Mouse (Mus musculus): ENCODE measurements around the gene Cnih1. TPM values are rescaled to one million over a fixed set of nuclear protein-coding genes. Genes with fewer than 3 reads are reported as not detected.
"Not testable (repeated sequence)": the region's sequence is repeated elsewhere in the genome, so short reads cannot be mapped to it uniquely, and the experiment has no call there.

Gene Cnih1
- polyA plus RNA-seq, 2 experiments, result 104 to 202 TPM

DNA sequence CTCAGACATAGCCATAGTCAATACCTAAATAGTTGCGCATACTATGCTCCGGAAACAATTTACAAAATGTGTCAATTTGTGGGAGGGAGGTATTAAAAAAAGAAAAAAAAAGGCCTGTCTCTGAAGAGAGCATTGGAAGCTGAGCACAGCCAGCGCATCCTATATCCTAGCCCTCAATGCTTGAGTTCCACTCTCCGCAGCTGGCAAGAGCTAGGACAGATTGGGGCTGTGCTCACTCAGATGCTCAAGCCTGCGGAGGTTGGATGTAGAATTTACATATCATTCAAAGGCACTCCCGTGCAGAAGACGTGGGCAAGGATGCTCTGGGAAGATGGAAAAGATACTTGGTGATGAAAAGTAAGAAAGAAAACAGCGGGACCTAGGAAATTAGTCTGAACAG, 42.8 kb downstream of the Cnih1 start:
- Histone ChIP-seq H3K36me3 (ENCODE audit: control insufficient read depth, insufficient read depth, low read length) (no peaks in the 10 kb centered on the region), H3K27me3 (ENCODE audit: control insufficient read depth, insufficient read depth, low read length) (no peaks in the 10 kb centered on the region), H3K4me3 (replicated peaks; ENCODE audit: low read length) (no peak overlapping the region), H3K27ac (replicated peaks; ENCODE audit: low read depth, low read length) (no peak overlapping the region), H3K9ac (ENCODE audit: low read depth, low read length, severe bottlenecking) (no peak overlapping the region), H3K4me2 (replicated peaks; ENCODE audit: low read depth, low read length, severe bottlenecking) (no peak overlapping the region), H3K9me3 (ENCODE audit: control insufficient read depth, low read length) (no peaks in the 10 kb centered on the region), H3K4me1 (ENCODE audit: control insufficient read depth, insufficient read depth, low read length) (no peaks in the 10 kb centered on the region)
- no peak for ATAC-seq (ENCODE audit: low FRiP score, low read depth)
- TF ChIP-seq POLR2A (IDR thresholded peaks at IDR 0.05; ENCODE audit: borderline replicate concordance, extremely low read depth, insufficient read depth, insufficient read length), result no peak
- WGBS, result 93% methylated on average over 8 of the region's 8 CpGs
- DNase-seq (ENCODE audit: low spot score), result no peak

DNA sequence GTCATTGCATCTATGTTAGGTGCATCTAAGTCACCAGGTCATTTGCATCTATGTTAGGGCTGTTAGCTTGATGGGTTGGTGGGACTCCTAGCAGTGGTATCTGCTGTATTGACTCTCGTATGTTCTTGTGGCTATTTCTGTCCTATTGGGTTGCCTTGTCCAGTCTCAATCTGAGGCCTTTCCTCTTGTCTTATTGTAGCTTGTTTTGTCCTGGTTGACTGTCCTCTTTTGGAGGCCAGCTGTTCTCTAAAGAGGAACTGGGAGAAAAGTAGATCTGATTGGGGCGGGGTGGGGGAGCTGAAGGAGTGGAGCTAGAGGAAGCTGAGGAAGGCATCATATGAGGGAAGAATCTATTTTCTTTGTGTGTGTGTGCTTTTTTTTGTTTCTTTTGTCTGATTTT, 45.5 kb downstream of the Cnih1 start:
- 95% methylated on average over 2 of the region's 2 CpGs for WGBS
- Histone ChIP-seq H3K9me3 (ENCODE audit: control insufficient read depth, low read length) (no peaks in the 10 kb centered on the region), H3K27me3 (ENCODE audit: control insufficient read depth, insufficient read depth, low read length) (no peaks in the 10 kb centered on the region), H3K9ac (ENCODE audit: low read depth, low read length, severe bottlenecking) (no peak overlapping the region), H3K4me2 (replicated peaks; ENCODE audit: low read depth, low read length, severe bottlenecking) (no peak overlapping the region), H3K36me3 (ENCODE audit: control insufficient read depth, insufficient read depth, low read length) (no peaks in the 10 kb centered on the region), H3K4me3 (replicated peaks; ENCODE audit: low read length) (no peak overlapping the region), H3K27ac (replicated peaks; ENCODE audit: low read depth, low read length) (no peak overlapping the region), H3K4me1 (ENCODE audit: control insufficient read depth, insufficient read depth, low read length) (no peaks in the 10 kb centered on the region)
- DNase-seq (ENCODE audit: low spot score), result no peak
- no peak for TF ChIP-seq POLR2A (IDR thresholded peaks at IDR 0.05; ENCODE audit: borderline replicate concordance, extremely low read depth, insufficient read depth, insufficient read length)
- no peak for ATAC-seq (ENCODE audit: low FRiP score, low read depth)

DNA sequence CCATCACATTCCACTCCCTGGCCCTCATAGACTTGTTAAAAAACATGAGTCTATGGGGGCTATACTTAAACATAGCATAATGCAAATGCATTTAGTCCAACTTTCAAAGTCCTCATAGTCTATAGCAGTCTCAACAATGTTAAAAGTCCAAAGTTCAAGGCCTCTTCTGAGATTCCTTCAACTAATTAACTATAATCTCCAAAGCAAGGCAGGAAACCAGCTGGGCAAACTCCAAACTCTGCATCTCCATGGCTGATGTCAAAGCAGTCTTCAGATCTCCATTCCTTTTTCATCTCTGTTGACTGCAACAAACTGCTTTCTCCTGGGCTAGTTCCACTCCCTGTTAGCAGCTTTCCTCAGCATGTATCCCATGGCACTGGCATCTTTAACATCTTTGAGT, 50.9 kb downstream of the Cnih1 start:
- not testable (repeated sequence) for H3K4me1 ChIP-seq (ENCODE audit: control insufficient read depth, insufficient read depth, low read length); H3K4me3 ChIP-seq (replicated peaks; ENCODE audit: low read length); H3K36me3 ChIP-seq (ENCODE audit: control insufficient read depth, insufficient read depth, low read length); DNase-seq (ENCODE audit: low spot score); H3K4me2 ChIP-seq (replicated peaks; ENCODE audit: low read depth, low read length, severe bottlenecking); H3K9me3 ChIP-seq (ENCODE audit: control insufficient read depth, low read length); H3K9ac ChIP-seq (ENCODE audit: low read depth, low read length, severe bottlenecking); H3K27me3 ChIP-seq (ENCODE audit: control insufficient read depth, insufficient read depth, low read length); ATAC-seq (ENCODE audit: low FRiP score, low read depth); H3K27ac ChIP-seq (replicated peaks; ENCODE audit: low read depth, low read length)

DNA sequence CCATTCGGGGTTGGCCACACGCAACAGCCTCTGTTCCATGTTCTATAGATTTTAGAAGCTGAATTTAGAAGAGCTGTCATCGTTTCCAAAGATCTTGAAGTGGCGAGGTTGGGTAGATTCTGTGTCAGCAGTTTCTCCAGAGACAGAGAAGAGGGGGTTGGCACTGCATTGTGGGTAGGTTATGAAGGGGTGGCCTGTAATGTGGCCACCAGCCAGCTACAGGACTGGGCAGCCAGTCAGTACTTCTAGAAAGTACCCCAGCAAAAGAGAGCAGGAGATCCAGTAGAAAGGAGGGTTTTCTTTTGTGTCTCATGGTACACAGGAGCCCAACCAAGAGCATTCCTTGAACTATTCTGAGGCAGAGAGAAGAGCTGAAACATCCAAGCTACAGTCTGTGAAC, 51.8 kb downstream of the Cnih1 start:
- TF ChIP-seq POLR2A (IDR thresholded peaks at IDR 0.05; ENCODE audit: borderline replicate concordance, extremely low read depth, insufficient read depth, insufficient read length), result no peak
- no peak overlapping the region for H3K9ac ChIP-seq (ENCODE audit: low read depth, low read length, severe bottlenecking)
- no peak overlapping the region for H3K27ac ChIP-seq (replicated peaks; ENCODE audit: low read depth, low read length)
- no peaks in the 10 kb centered on the region for H3K27me3 ChIP-seq (ENCODE audit: control insufficient read depth, insufficient read depth, low read length)
- H3K9me3 ChIP-seq (ENCODE audit: control insufficient read depth, low read length), result no peaks in the 10 kb centered on the region
- no peaks in the 10 kb centered on the region for H3K36me3 ChIP-seq (ENCODE audit: control insufficient read depth, insufficient read depth, low read length)
- no peak overlapping the region for H3K4me3 ChIP-seq (replicated peaks; ENCODE audit: low read length)
- ATAC-seq (ENCODE audit: low FRiP score, low read depth) (no peak), DNase-seq (ENCODE audit: low spot score) (no peak)
- no peak overlapping the region for H3K4me2 ChIP-seq (replicated peaks; ENCODE audit: low read depth, low read length, severe bottlenecking)
- 87% methylated on average over 4 of the region's 4 CpGs for WGBS
- H3K4me1 ChIP-seq (ENCODE audit: control insufficient read depth, insufficient read depth, low read length), result 0 out of 2 replicates have a peak, but pooled peaks cover 2% of the 10 kb centered on the region

DNA sequence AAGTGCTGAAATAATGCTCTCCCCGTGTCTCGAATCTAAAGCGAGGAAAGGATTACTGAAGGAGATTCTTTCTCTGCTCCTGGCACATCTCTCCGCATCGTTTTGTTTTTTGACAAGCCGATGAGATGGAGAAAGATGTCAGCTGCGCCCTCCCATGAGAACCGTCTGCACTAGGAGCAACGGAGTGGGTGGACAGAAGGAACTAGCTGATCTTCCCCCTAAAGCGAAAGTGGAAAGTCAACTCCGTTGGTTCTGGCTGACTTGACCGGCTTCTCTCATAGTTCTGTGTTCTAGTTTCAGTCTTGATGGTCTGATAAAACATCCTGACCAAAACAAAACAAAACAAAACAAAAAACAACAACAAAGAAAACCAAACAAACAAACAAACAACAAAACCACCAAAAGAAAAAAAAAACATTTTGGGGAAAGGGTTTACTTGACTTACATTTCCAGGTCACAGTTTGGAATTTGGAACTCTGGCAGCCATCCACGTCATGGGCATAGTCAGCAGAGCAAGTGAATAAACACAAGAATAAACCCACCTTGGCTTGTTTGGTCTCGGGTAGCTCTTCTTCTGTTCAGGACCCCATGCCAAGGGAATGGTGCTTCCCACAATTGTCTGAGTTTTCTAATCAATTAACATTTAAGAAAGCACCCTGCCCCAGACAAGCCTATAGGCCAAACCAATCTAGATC, 53.3 kb downstream of the Cnih1 start:
- Histone ChIP-seq H3K4me1 (ENCODE audit: control insufficient read depth, insufficient read depth, low read length) (0 out of 2 replicates have a peak, but pooled peaks cover 2% of the 10 kb centered on the region), H3K9me3 (ENCODE audit: control insufficient read depth, low read length) (no peaks in the 10 kb centered on the region), H3K27ac (replicated peaks; ENCODE audit: low read depth, low read length) (no peak overlapping the region), H3K9ac (ENCODE audit: low read depth, low read length, severe bottlenecking) (no peak overlapping the region), H3K4me3 (replicated peaks; ENCODE audit: low read length) (no peak overlapping the region), H3K4me2 (replicated peaks; ENCODE audit: low read depth, low read length, severe bottlenecking) (no peak overlapping the region), H3K36me3 (ENCODE audit: control insufficient read depth, insufficient read depth, low read length) (no peaks in the 10 kb centered on the region), H3K27me3 (ENCODE audit: control insufficient read depth, insufficient read depth, low read length) (no peaks in the 10 kb centered on the region)
- ATAC-seq (ENCODE audit: low FRiP score, low read depth), result no peak
- TF ChIP-seq POLR2A (IDR thresholded peaks at IDR 0.05; ENCODE audit: borderline replicate concordance, extremely low read depth, insufficient read depth, insufficient read length), result no peak
- WGBS, result 78% methylated on average over 14 of the region's 14 CpGs
- no peak for DNase-seq (ENCODE audit: low spot score)

Data from limb, embryonic 14.5 days (tissue).